Mouse (Mus musculus) embryonic facial prominence, embryonic 13.5 days (tissue): ENCODE measurements around the gene Htatip2. TPM values are rescaled to one million over a fixed set of nuclear protein-coding genes. Genes with fewer than 3 reads are reported as not detected.

ENCODE experiments used
- ATAC-seq: fragments of 200-750 bp; cut with Nextera tagmentation; 2 replicates; pipeline ENCODE4 v1.8.0; 2017; ENCODE audit warnings: low read depth; ENCODE audit not compliant: insufficient number of reproducible peaks, insufficient read depth, low FRiP score, low TSS enrichment
- H3K27ac ChIP-seq: fragments of 300-500 bp; sonication (generic); 2 replicates; pipeline ENCODE4 v1.5.1; 2015; ENCODE audit warnings: moderate library complexity, mild to moderate bottlenecking, inconsistent platforms
- H3K27me3 ChIP-seq: fragments of 300-500 bp; sonication (generic); 2 replicates; pipeline ENCODE4 v1.6.1; 2015; ENCODE audit warnings: mild to moderate bottlenecking, inconsistent platforms
- H3K36me3 ChIP-seq: fragments of 300-500 bp; sonication (generic); 2 replicates; pipeline ENCODE4 v1.6.1; 2015; ENCODE audit warnings: mild to moderate bottlenecking, inconsistent platforms
- H3K4me1 ChIP-seq: fragments of 300-500 bp; sonication (generic); 2 replicates; pipeline ENCODE4 v1.6.1; 2015; ENCODE audit warnings: inconsistent platforms
- H3K4me2 ChIP-seq: fragments of 300-500 bp; sonication (generic); 2 replicates; pipeline ENCODE4 v1.6.1; 2015; ENCODE audit warnings: moderate library complexity, mild to moderate bottlenecking, inconsistent platforms
- H3K4me3 ChIP-seq: fragments of 300-500 bp; sonication (generic); 2 replicates; pipeline ENCODE4 v1.5.1; 2015; ENCODE audit warnings: mild to moderate bottlenecking, inconsistent platforms
- H3K9ac ChIP-seq: fragments of 300-500 bp; sonication (generic); 2 replicates; pipeline ENCODE4 v1.6.1; 2015; ENCODE audit warnings: mild to moderate bottlenecking, inconsistent platforms
- H3K9me3 ChIP-seq: fragments of 300-500 bp; sonication (generic); 2 replicates; pipeline ENCODE4 v1.6.1; 2016; ENCODE audit warnings: inconsistent platforms
- WGBS: fragments of 180-500 bp; shearing (Covaris S2); methylation state at CpG from one replicate; pipeline ENCODE4 v1.1.7; 2015; ENCODE audit warnings: mixed read lengths; 5-methylcytosine and 5-hydroxymethylcytosine counted together
- polyA plus RNA-seq: library from polyadenylated mRNA; unstranded; fragments of >200 nt; fragmentation: Nextera tagmentation; extraction: Ambion mirVana; gene quantifications from 2 replicates; pipeline ENCODE4 v1.2.1, GENCODE M21; 2015

The Htatip2 gene
- polyA plus RNA-seq, result 9.7 and 10.0 TPM in 2 replicates

DNA sequence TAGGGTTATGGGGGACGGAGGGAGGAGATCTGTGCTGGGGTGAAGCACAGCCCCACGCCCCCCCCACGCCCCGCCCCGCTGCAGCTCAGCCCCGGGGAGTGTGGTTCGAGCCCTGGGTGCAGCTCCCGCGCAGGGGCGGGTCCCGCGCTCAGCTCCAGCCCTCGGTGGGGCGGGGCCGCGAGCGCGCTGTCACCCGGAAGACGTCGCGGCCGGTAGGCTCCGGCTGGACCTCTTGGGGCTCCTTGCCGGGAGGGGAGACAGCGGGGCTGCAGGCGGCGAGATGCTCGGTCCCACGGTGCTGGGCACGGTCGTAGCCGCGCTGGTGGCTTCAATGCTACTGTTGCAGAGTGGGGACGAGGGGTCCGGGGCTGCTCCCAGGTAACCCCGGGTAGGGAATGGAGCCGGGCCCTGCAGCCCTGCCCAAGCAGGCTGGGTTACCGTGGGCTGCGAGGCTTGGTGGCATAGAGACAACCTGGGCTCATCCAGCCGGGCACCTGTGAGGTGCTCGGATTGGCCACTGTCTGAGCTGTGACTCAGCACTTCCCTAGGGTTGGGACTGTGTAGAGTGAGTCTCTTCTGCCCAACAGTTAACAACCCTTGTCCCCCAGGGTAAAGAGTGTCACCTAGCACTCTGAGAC, at the start of gene Htatip2:
Gene Htatip2 (plus strand): TSS at position 182 of the 638 bp plus-strand sequence.
- H3K9me3 ChIP-seq, result no peaks in the 10 kb centered on the region; the same call in 1 of the 2 replicates
- H3K4me1 ChIP-seq, result peaks cover 6% of the 10 kb centered on the region
- peaks cover 11% of the 10 kb centered on the region for H3K27me3 ChIP-seq
- WGBS, result 2% methylated on average over 39 of the region's 42 CpGs
- H3K9ac ChIP-seq, result peak within 1 kb of the TSS; percentile 72
- H3K36me3 ChIP-seq, result no peaks in the 10 kb centered on the region
- peak within 1 kb of the TSS; percentile 87 for H3K4me2 ChIP-seq
- peak within 1 kb of the TSS; percentile 57 for H3K4me3 ChIP-seq
- peak; percentile 68; the same call in 1 of the 2 replicates for ATAC-seq
- H3K27ac ChIP-seq, result no peak within 1 kb of the TSS

DNA sequence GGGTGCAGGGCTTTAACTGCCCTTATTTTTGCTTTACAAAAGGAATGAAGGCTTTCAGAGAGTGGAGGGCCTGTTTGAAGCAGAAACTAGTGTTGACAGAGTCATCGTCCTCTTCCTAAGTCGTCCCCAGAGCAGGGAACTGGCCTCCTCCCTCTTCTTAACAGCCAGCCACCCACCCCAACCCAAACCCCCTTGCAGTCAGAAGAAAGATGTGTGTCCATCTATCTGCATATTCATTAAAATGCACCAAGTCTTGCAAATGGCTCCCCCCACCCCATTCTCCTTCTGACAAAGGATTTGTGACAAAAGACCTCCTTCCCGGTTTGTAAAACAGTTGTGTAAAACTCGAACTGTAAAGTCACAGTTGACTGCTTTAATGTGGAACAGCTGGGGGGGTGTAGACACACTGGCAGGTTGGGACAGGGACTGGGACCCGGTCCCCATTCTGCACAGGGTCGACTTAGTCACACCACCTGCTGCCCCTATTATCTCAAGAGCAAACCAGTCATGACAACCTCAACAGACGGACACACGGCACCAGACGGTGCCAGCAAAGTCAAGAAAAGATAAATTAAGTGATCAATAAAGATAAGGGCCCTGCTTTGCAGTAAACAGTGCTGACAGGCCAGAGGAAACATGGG, 49.4 kb upstream of the Htatip2 start:
- peaks cover 6% of the 10 kb centered on the region for H3K27me3 ChIP-seq
- H3K9me3 ChIP-seq, result no peaks in the 10 kb centered on the region
- 51% methylated on average over 9 of the region's 9 CpGs for WGBS
- H3K27ac ChIP-seq, result no peak overlapping the region
- H3K36me3 ChIP-seq, result no peaks in the 10 kb centered on the region
- H3K4me1 ChIP-seq, result no peaks in the 10 kb centered on the region
- H3K9ac ChIP-seq, result no peak overlapping the region
- H3K4me2 ChIP-seq, result no peak overlapping the region
- no peak overlapping the region for H3K4me3 ChIP-seq
- ATAC-seq, result no peak

GRCm38 (mm10) chr7:49717942-49718733, 40.8 kb upstream of the Htatip2 start:
- Histone ChIP-seq H3K27ac (no peak overlapping the region), H3K36me3 (no peaks in the 10 kb centered on the region), H3K4me2 (no peak overlapping the region), H3K9me3 (no peaks in the 10 kb centered on the region), H3K27me3 (0 out of 2 replicates have a peak, but pooled peaks cover 5% of the 10 kb centered on the region), H3K9ac (no peak overlapping the region), H3K4me1 (no peaks in the 10 kb centered on the region), H3K4me3 (no peak overlapping the region)
- WGBS, result 78% methylated on average over 15 of the region's 15 CpGs
- ATAC-seq, result no peak

DNA sequence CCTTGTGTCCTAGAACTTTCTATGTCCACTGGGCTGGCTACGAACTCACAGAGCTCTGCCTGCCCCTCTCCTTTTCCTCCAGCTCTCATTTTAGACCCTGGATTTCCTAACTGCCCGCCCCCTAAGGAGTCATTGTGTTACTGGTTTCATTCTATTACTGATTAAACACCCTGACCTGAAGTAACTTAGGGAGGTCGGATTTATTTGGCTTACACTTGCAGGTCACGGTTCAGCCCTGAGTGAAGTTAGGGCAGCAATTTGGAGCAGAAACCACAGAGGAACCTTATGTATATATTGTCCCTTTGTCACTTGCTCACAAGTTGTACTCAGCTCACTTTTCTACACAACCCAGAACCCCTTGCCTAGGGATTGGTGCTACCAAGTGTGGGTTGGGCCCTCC, 24.6 kb upstream of the Htatip2 start:
- Histone ChIP-seq H3K4me2 (no peak overlapping the region), H3K4me3 (no peak overlapping the region), H3K9ac (no peak overlapping the region), H3K27ac (no peak overlapping the region), H3K9me3 (no peaks in the 10 kb centered on the region), H3K36me3 (no peaks in the 10 kb centered on the region), H3K27me3 (0 out of 2 replicates have a peak, but pooled peaks cover 4% of the 10 kb centered on the region), H3K4me1 (no peaks in the 10 kb centered on the region)
- 63% methylated on average over 4 of the region's 4 CpGs for WGBS
- no peak for ATAC-seq

DNA sequence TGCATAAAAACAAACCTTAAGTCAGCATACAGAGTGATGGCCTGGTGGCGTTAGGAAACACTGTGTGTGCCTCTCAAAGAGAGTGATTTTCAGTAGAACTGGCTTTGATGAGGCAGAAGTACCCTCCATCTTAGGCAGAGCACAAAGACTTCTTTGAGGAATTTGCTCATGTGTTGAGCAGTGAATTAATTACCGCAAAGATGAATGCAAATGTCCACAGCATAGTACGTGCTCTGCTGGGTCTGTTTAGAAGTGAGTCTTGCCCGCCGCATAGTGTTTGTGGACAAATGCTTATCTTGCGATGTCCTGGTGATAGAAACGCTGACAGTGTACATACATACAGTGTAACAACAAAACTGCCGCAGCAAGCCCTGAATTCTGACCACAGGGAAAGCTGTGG, 19.5 kb upstream of the Htatip2 start:
- ATAC-seq, result no peak

DNA sequence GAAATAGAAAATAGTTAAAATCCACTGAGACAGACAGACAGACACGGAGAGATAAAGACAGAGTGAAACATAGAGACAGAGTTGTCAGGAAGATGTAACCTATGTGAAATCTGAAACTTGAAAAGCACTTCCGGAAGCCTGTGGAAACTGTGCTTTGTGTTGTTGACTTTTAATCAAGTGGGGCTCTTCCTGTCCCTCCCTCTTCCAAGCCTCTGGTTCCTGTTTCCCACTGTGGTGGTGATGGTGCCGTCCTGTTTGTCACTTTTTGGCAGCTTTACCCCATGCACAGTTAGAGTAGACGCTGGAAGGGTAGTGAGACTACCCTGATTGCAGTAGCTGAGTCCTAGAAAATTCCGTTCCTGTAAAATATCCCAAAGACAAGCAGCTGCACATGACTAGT, 17.4 kb upstream of the Htatip2 start:
- WGBS, result 20% methylated on average over 5 of the region's 5 CpGs
- no peak overlapping the region for H3K4me3 ChIP-seq
- no peak overlapping the region for H3K9ac ChIP-seq
- H3K27ac ChIP-seq, result no peak overlapping the region
- H3K4me2 ChIP-seq, result 0 out of 2 replicates have a peak overlapping the region, but pooled peaks have one; percentile 7
- H3K36me3 ChIP-seq, result no peaks in the 10 kb centered on the region
- H3K4me1 ChIP-seq, result peaks cover 9% of the 10 kb centered on the region; the same call in 1 of the 2 replicates
- peaks cover 24% of the 10 kb centered on the region for H3K27me3 ChIP-seq
- ATAC-seq, result no peak
- H3K9me3 ChIP-seq, result no peaks in the 10 kb centered on the region

More for the DNA sequence above, 19.5 kb upstream of the Htatip2 start:
- no peaks in the 10 kb centered on the region for H3K9me3 ChIP-seq
- no peak overlapping the region for H3K9ac ChIP-seq
- H3K4me1 ChIP-seq, result peaks cover 9% of the 10 kb centered on the region; the same call in 1 of the 2 replicates
- peaks cover 24% of the 10 kb centered on the region for H3K27me3 ChIP-seq
- H3K4me3 ChIP-seq, result no peak overlapping the region
- 66% methylated on average over 8 of the region's 8 CpGs for WGBS
- H3K27ac ChIP-seq, result no peak overlapping the region
- no peaks in the 10 kb centered on the region for H3K36me3 ChIP-seq
- H3K4me2 ChIP-seq, result no peak overlapping the region

GRCm38 (mm10) chr7:49741923-49742322, 17.0 kb upstream of the Htatip2 start:
- Histone ChIP-seq H3K27me3 (peaks cover 24% of the 10 kb centered on the region), H3K4me2 (0 out of 2 replicates have a peak overlapping the region, but pooled peaks have one; percentile 7), H3K4me3 (no peak overlapping the region), H3K4me1 (peaks cover 9% of the 10 kb centered on the region; the same call in 1 of the 2 replicates), H3K27ac (no peak overlapping the region), H3K9ac (no peak overlapping the region), H3K9me3 (no peaks in the 10 kb centered on the region), H3K36me3 (no peaks in the 10 kb centered on the region)
- ATAC-seq, result no peak
- 11% methylated on average over 10 of the region's 10 CpGs for WGBS

- H3K9ac ChIP-seq, result no peak overlapping the region
- no peaks in the 10 kb centered on the region for H3K36me3 ChIP-seq
- H3K4me2 ChIP-seq, result no peak overlapping the region
- peaks cover 23% of the 10 kb centered on the region for H3K27me3 ChIP-seq
- H3K4me3 ChIP-seq, result no peak overlapping the region
- 8% methylated on average over 4 of the region's 4 CpGs for WGBS
- H3K4me1 ChIP-seq, result no peaks in the 10 kb centered on the region
- ATAC-seq, result no peak
- no peaks in the 10 kb centered on the region for H3K9me3 ChIP-seq
- no peak overlapping the region for H3K27ac ChIP-seq
These were observed 7.8 kb upstream of the Htatip2 start for GRCm38 (mm10) chr7:49751148-49751547.

DNA sequence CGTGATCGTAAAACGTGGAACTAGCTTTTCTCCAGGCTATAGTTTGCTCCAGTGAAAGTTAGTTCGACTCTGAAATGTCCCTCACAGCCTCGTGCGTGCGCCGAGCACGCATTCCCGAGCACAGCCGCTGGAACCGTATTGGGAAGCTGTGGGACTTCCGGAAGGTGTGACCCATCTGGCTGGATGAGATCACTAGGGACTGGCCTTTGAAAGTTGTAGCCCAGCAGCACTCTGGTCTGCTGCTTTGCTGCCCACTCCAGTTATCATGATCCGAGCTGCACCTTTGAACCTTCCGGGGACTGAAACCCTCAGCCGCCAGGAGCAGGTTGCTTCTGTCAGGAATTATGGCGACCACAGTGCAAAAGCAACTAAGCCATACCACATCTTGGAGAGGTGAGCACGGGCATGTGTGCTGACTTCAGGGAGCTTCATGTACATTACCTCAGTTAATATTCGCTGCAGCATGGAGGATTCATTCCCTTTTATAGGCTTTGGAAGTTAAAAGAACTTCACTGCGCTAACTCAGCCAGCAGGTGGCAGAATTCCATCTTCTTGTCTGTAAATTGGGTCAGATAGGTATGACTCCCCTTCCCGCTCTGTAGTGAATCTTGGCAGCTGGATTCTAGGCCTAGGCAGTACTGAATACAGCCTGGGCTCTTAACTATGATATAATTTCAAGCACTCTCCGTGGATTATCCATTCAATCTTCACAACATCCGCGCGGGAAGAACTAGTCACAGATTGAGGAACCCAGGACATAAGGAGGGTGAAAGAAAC, 6.0 kb upstream of the Htatip2 start:
- Histone ChIP-seq H3K36me3 (no peaks in the 10 kb centered on the region), H3K9me3 (no peaks in the 10 kb centered on the region), H3K9ac (0 out of 2 replicates have a peak overlapping the region, but pooled peaks have one; percentile 6), H3K27ac (no peak overlapping the region), H3K4me2 (peak overlapping the region; percentile 18; the same call in 1 of the 2 replicates), H3K4me3 (no peak overlapping the region), H3K27me3 (peaks cover 31% of the 10 kb centered on the region), H3K4me1 (no peaks in the 10 kb centered on the region)
- ATAC-seq, result no peak
- 31% methylated on average over 25 of the region's 25 CpGs for WGBS

DNA sequence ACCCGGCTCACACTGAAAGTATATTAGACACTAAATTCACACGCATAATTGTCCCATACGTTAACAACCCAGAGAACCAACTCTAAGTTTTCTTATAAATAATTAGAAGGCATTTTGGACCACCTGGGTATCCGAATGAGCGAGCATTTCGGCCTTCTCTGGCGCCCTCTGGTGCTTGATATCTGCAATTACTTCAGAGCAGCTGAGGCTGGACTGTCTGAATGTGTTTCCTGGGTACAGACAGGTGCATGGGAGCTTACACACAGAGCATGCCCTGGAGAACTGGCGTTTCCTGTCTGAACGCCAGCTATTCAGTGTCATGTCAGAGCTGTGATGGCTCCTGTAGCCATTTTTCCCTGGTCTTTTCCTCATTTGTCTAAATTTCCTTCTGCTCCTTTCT, 4.1 kb upstream of the Htatip2 start:
- H3K36me3 ChIP-seq, result no peaks in the 10 kb centered on the region
- H3K27me3 ChIP-seq, result peaks cover 31% of the 10 kb centered on the region
- H3K9ac ChIP-seq, result no peak overlapping the region
- H3K4me1 ChIP-seq, result peaks cover 6% of the 10 kb centered on the region
- ATAC-seq, result no peak
- no peaks in the 10 kb centered on the region; the same call in 1 of the 2 replicates for H3K9me3 ChIP-seq
- WGBS, result 4% methylated on average over 9 of the region's 9 CpGs
- no peak overlapping the region for H3K4me3 ChIP-seq
- H3K4me2 ChIP-seq, result no peak overlapping the region
- no peak overlapping the region for H3K27ac ChIP-seq

DNA sequence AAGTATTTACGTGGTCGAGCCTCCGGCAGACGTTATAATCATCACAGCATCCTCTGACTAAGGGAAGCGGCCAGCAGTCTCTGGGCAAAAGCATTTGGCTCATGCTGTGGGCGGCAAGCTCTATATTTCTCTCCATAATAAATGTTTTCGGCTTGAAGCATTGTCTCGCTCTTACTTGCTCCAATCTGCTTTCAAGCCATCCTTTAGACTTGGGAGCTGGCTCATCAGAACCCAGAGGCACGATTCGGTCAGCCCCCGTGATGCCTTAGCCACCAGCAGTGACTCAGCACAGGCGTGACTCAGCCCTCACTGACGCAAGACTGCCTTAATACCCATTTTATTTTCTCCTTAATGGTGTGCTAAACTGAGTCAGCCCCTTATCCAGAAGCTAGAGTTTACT, 3.7 kb downstream of the Htatip2 start:
- ATAC-seq, result no peak
- Histone ChIP-seq H3K4me2 (no peak overlapping the region), H3K4me3 (no peak overlapping the region), H3K27ac (no peak overlapping the region), H3K4me1 (peaks cover 6% of the 10 kb centered on the region), H3K9me3 (no peaks in the 10 kb centered on the region; the same call in 1 of the 2 replicates), H3K9ac (no peak overlapping the region), H3K27me3 (peaks cover 6% of the 10 kb centered on the region), H3K36me3 (no peaks in the 10 kb centered on the region)
- WGBS, result 78% methylated on average over 13 of the region's 13 CpGs
